Mouse (Mus musculus) adrenal gland, postnatal 25 days (tissue): ENCODE measurements at regions not wholly inside any gene's neighbourhood (a gene's known extent, or its start where the extent isn't known, plus 50 kb on each side); places are given as distances from the start of the nearest gene placed in this dataset.

Experiments
- DNase-seq: peaks from one replicate; pipeline ENCODE4 v3.0.0; 2021; ENCODE audit warnings: mixed read lengths

DNA sequence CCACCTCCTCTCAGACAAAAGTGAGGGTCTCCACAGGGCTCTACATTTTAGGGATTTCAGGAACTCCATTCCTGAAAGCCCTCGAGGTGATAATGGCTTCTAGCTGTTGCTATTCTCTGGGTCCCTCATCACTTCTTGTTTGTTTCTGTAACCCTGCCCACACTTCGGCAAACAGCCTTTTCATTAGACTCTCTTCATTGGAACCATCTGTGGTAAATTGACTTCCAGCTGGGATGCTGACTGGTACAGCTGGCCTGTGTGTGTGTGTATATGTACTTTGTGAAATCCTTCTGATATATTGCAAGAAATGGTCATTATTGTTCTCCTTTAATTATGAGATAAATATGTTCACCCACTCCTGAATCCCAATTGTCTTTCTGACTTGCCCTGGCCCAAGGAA is 50.3 kb downstream of the Gm10192 start:
- no peak for DNase-seq

DNA sequence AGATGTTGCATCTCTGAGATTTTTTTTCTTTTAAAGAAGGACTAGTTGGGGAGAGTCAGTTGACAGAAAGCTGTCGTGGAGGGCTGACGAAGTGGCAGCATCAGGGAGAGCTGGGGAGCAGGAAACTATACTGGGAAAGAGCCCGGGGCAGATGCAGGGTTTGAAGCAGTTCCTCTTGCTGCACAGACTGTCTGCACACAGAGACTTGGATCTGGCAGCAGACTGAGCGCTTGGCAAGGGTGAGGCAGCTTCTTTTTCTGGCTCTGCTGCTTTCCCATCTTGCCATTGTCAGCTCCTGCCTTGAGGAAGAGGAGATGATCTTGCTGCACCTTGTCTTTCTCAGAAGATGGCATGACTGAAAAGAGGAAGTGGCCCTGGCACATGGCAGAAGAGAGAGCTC is 55.2 kb downstream of the Gm10192 start:
- no peak for DNase-seq

DNA sequence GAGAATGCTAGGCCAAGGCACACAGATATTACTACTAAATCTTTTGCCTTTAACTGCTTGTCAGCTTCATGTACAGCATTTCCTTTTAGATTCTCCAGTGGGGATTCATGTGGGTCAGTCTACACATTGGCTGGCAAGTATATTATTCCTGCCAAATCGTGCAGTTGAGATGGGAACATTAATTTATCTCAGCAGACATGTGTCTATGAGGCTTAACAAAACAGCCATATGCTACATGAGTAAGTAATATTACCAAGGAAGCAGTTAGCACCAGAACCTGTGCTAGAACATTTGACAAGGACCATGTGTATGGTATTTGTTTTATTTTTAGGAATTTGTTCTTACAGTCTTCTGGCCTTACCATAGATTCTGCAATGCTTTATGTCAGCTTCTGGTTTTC is 59.1 kb downstream of the Gm10192 start:
- DNase-seq, result no peak

DNA sequence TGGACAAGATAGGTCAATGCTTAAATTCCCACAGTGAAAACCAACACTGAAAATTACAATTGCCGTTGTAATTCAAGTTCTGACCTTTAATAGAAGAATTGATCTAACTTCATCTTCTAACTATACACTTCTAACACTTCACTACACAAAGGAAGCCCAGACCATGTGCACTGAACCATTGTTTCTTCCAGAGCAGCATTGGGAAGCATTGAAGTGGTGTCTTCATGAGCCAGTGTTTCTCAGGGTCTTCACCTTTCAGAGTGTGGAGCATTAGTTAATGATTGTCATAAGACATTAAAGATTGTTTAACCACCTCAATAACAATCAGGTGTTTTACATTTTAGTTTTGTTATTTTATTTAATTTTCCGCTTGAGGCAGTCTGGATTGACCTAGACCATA is 61.0 kb downstream of the Gm10192 start:
- no peak for DNase-seq

DNA sequence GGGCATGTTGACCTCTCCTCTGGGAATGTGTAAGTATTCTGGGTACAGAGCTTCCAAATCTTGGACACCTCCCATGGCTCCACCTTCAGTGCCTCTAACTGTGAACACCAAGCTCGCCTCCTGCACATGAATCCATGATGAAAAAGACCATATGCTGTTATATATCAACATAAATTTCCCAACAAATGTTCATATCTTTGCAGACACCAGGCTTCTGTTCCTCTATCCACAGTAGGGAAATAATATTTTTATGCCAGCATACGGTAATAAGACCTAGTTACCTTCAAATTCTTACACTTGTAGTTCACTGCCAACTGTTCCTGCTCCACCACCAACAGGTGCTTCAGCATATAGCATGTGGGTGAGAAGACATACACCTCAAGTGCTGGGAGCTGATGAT is 63.5 kb downstream of the Gm10192 start:
- DNase-seq, result no peak

GRCm38 (mm10) chr4:97117016-97117415 is 66.0 kb downstream of the Gm10192 start:
- DNase-seq, result no peak

DNA sequence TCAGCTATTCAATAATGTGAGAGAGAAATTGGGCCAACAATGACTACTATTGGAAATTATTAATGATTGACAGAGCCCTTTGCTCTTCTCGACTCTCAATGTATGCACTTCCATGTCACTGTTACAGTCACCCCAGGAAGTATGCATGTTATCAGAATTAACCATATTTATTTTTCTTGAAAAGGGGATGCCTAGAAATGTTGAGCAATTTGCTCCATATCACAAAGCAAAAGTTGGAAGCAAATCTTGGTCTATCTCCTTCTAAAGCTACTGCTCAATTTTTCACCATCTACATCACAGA is 80.3 kb downstream of the Gm10192 start:
- no peak for DNase-seq

DNA sequence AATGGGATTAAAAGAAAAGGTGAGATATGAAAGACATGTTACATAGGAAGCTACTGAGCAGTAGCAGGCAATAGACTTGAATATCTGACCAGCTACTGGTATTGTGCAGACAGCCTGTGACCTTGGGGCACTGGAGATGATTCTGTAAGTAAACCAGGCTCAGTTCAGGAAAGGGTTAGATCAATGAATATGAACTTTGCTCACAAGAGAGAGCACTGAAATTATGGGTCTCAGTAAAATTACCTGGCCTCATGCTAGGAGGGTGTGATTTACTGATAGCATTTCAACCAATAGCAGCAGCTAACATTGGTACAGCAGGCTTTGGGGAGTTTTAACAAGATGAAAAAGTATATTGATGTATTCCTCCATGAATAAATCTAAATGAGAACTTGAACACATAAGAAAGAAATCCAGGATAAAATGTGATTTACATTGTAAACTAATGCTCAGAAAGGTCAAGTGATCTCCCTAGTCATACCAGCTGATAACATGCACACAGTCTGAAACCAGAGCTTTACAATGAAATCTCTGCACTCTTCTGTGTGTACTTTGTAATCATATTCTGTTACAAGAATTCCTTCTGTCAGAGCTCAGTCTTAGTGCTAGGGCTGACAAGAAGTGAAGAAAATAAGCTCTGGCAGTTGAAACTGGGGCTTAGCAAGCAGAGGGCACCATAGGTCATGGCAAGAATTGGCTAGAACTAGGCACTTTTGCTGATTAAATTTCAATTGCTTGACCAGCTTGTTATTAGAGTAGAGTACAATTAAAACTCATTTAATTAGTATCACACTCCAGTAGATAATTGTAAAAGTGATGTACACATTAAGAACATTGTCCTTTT is 80.8 kb downstream of the Gm10192 start:
- DNase-seq, result no peak

DNA sequence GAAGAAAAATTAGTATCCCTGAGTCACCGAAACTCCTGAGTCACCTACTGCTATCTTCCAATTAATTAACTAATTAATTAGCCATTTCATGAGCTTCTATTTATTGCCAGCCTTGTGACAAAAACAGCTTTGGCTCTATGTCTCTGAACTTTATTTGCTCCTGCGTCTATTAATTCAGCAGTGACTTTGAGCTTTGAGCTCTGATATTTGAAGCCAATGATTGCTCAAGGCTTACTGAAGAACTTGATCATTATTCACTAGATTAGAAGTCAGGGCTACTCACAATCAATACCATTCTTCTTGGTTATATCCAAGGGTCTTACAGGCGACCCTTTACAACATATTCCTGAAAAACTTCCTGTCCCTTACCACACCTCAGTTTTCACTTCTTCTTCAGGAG is 83.2 kb downstream of the Gm10192 start:
- DNase-seq, result no peak

DNA sequence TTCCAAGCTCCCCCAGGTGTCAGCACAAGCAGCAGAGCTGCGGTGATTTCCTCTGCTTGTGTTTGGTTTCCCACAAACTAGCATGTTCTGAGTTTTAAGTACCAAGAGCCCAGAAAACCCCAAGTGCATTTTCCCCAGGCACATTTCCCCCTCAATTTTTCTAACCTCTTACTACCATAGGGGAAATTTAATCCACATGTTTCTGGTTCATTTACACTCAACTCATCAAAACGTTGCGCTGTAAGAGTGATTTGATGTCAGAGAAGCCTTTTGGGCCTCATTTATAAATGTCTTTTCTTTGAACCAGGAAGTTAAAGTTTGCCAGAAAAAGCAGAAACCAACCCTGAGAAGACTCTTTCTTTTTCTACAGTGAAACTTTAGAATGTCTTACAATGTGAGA is 89.4 kb downstream of the Gm10192 start:
- DNase-seq, result no peak

DNA sequence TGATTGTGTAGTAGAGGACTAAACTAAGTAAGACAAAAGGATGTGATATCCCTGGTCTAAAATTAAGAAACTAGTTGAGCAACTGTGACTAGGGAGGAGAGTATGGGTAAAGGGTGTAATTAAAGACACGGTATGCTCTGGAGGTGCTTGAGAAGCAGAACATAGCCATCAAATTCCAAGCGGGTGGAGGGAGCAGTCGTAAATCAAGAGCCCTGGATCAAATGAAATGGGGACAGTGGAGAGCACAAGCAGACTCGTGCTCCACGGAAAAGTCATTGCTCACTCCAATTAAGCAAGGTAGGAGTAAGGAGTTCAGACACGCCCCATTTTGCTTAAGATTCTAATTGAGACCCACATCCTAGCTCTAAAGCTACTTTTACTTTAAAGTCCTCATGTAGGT is 132.2 kb downstream of the Gm10192 start:
- no peak for DNase-seq

DNA sequence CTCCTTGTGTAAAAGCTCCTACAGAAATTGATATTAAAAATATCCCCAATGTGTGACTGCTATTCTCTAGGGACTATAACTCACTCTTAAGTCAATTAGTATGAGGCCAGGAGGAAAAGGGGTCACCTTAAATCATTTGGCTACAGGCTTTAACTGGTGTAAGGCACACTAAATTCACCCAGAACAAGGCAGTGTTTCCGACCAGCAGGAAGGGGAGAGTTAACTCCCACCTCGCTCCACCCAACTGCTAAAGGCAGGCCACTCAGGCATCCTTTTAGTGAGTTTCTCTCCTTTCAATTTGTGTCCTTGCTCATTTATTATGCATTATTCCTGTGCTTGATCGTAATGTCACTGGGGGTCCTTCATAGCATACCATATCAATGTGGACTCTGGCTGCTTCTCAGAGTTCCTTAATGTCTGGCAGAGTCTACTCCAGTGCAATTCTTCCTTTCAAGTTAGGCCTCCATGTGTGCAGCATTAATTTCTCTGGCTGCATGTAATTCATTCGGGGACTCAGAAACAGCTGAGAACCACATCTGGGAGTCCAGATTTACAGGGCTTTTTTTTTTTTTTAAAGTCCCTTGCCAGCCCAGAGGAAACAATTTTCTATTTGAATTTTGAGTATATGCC is 133.8 kb downstream of the Gm10192 start:
- no peak for DNase-seq

- peak; percentile 6 for DNase-seq
Measured at GRCm38 (mm10) chr4:97037693-97038348, 145.1 kb downstream of the Gm10192 start.

DNA sequence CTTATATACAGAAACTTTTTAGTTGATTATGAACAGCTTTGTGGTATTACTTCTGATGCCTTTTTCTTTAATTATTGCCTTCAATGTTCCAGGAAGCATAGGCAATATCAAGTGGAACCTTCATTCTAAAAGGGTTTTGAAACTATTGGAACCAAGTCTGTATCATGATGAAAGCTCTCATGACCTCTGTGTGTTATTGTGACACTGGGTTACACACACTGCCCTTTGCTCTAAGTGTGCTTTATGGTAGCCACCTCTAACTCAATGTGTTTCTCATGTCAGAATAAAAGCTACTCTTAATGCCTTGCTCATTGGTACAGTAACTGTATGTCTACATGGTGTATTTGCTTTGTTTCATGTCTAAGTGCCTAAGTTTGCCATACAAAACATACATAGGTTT is 154.0 kb downstream of the Gm10192 start:
- DNase-seq, result no peak

DNA sequence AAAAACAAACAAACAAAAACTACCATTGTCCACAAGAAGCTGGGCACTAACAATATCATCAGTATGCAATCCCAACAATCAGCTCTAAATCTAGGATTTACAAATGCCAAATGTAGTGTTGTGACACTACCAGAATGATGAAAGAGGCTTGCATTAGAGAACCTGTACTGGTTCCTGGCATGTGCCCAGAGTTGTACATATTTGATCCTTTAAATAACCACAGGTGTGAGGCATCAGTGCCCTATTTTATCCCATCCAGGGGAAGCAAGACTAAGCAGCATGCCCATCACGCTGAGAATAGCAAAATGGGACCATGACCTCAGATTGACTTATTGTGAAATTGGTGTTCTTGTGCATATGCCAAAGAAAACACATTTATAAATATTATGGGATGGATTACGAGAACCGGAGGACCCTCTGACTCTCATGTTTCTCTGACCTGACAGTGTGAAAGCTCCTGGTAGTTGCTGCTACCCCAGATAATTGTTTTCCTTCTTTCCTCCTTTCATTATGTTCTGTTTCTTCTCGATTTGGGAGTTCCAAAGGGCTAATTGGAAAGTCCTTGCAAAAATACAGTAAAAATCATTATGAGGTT is 157.4 kb downstream of the Gm10192 start:
- no peak for DNase-seq

- no peak for DNase-seq
Measured at GRCm38 (mm10) chr4:97001321-97001720, 181.6 kb downstream of the Gm10192 start.

GRCm38 (mm10) chr4:96980311-96980710 is 195.3 kb upstream of the Gm12695 start:
- DNase-seq, result no peak

GRCm38 (mm10) chr4:96979876-96980275 is 194.9 kb upstream of the Gm12695 start:
- no peak for DNase-seq

- no peak for DNase-seq
Measured at GRCm38 (mm10) chr4:96974935-96975334, 189.9 kb upstream of the Gm12695 start.

GRCm38 (mm10) chr4:96973804-96974203 is 188.8 kb upstream of the Gm12695 start:
- no peak for DNase-seq

DNA sequence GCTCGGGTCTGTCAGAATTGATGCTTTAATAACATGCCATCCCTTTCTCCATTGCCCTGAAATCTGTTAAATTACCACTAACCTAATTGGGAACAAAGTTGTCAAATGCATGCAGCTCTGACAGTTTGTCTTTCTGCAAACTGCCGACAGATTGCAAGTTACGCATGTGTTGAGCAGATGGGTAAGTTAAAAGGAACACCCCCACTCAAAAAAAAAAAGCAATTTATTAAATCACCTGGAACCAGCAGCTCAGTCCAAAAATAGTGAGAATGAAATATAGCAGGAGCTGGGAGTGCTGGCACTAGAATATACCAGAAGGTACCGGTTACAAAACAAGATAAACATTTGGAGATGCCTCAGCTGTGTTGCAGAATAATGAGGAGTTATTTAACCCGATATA is 184.2 kb upstream of the Gm12695 start:
- no peak for DNase-seq

DNA sequence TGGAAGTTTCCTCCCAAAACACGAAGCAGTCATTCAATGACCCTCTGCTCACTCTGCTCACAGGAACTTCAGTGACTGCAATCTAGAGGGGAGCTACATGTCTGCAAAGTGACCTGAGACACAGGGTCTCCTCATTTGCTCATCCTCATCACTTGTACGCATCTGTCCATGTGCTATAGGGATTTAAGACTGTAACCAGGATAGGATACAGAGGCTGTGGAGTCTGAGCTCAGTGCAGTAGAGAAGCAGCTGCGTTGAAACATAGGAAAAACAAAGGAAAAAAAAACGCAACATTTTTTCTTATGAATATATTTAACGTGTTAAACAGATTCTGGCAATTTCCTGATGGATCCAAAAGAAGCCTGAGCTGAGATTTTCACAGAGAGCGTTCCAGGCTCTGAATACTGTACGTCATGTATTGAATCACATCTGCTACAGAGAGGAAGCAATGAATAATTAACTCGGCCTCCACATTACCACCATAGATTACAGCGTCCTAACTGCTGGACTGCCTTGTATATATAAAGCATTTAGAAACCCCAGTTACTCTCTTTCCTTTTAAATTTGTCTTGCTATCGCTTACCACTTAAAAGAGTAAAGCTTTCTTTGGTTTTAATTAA is 183.7 kb upstream of the Gm12695 start:
- DNase-seq, result no peak
